Mouse (Mus musculus): Measurements from ENCODE around the gene Tra2b. TPM values are rescaled to one million over a fixed set of nuclear protein-coding genes. Genes with fewer than 3 reads are reported as not detected.
"Not testable (repeated sequence)": the region's sequence is repeated elsewhere in the genome, so short reads cannot be mapped to it uniquely, and the experiment has no call there.

Tra2b gene
- total RNA-seq, 2 experiments from 2014 or later, result 80.7 to 91.2 TPM

GRCm38 (mm10) chr16:22242239-22242866, 23.5 kb downstream of the Tra2b start:
- DNase-seq, result no peak

- no peak for DNase-seq
Observed at GRCm38 (mm10) chr16:22241376-22242238, 24.2 kb downstream of the Tra2b start.

- no peak for DNase-seq
Observed at GRCm38 (mm10) chr16:22240856-22241255, 24.9 kb downstream of the Tra2b start.

GRCm38 (mm10) chr16:22239978-22240377, 25.8 kb downstream of the Tra2b start:
- DNase-seq, result no peak

GRCm38 (mm10) chr16:22238928-22239620, 26.7 kb downstream of the Tra2b start:
- DNase-seq, result no peak

- not testable (repeated sequence) for DNase-seq
Observed at GRCm38 (mm10) chr16:22238402-22238801, 27.4 kb downstream of the Tra2b start.

- DNase-seq, result no peak
Observed at GRCm38 (mm10) chr16:22236814-22237213, 29.0 kb downstream of the Tra2b start.

- DNase-seq, result no peak
Observed at GRCm38 (mm10) chr16:22234535-22234934, 31.3 kb downstream of the Tra2b start.

- not testable (repeated sequence) for DNase-seq
Observed at GRCm38 (mm10) chr16:22230276-22230675, 35.5 kb downstream of the Tra2b start.

- no peak for DNase-seq
Observed at GRCm38 (mm10) chr16:22203501-22203900, 62.3 kb downstream of the Tra2b start.

- no peak for DNase-seq
Observed at GRCm38 (mm10) chr16:22201858-22202257, 63.9 kb downstream of the Tra2b start.

GRCm38 (mm10) chr16:22200476-22200875, 65.3 kb downstream of the Tra2b start:
- DNase-seq, result no peak

Other genes with a start within 250 kb of the Tra2b start
- gene Igf2bp2, start 102.7 kb downstream of the Tra2b start, total RNA-seq (2021), result under 1 TPM; 0.37 to 0.46 TPM
- gene Etv5, start 173.7 kb upstream of the Tra2b start, total RNA-seq (2021), result 10 to 100 TPM; 47.5 to 49.4 TPM